Mouse (Mus musculus) lung, adult 2 months (tissue): ENCODE results near the gene Foxa3.

ENCODE experiments used
- CTCF ChIP-seq: fragments of 200-500 bp; IDR thresholded peaks from 2 replicates; pipeline ENCODE4 v1.5.1; 2011; ENCODE audit warnings: mild to moderate bottlenecking, low read length, control low read depth; ENCODE audit not compliant: insufficient read depth
- POLR2A ChIP-seq: fragments of 200-500 bp; IDR thresholded peaks from 2 replicates; pipeline ENCODE4 v1.6.1; 2011; ENCODE audit warnings: low read depth, mild to moderate bottlenecking, control low read depth, low read length, borderline replicate concordance; ENCODE audit errors: extremely low read depth

- TF ChIP-seq POLR2A = no peak
- no peak for TF ChIP-seq CTCF
Observed at GRCm38 (mm10) chr7:19053136-19053532, 29.8 kb upstream of the Foxa3 start.
